Mouse (Mus musculus): Measurements from ENCODE around the gene Enpp6. TPM values are rescaled to one million over a fixed set of nuclear protein-coding genes. Genes with fewer than 3 reads are reported as not detected.

Gene Enpp6
- polyA plus RNA-seq (2017; shearing (Covaris generic)), result 0.65 TPM

GRCm38 (mm10) chr8:46986386-46987140 lies at the start of gene Enpp6:
Gene Enpp6 (plus strand): TSS chr8:46986887.

Other genes with a start within 250 kb of the Enpp6 start
- gene Irf2, start 247.2 kb upstream of the Enpp6 start, polyA plus RNA-seq (2017; shearing (Covaris generic)), result 216 TPM

Measured in activated CD4-positive, CD25-positive, alpha-beta regulatory T cell, adult 9 weeks (primary cell).